Mouse (Mus musculus) midbrain, embryonic 13.5 days (tissue): ENCODE measurements around the gene Mks1. TPM values are rescaled to one million over a fixed set of nuclear protein-coding genes. Genes with fewer than 3 reads are reported as not detected.

Experiments used
- ATAC-seq: fragments of 200-750 bp; cut with Nextera tagmentation; 2 replicates; pipeline ENCODE4 v1.8.0; 2017; ENCODE audit warnings: mild to moderate bottlenecking, moderate TSS enrichment, moderate library complexity
- H3K27ac ChIP-seq: fragments of 300-500 bp; sonication (generic); 2 replicates; pipeline ENCODE4 v1.5.1; 2015; ENCODE audit warnings: inconsistent platforms, mild to moderate bottlenecking, moderate library complexity
- H3K27me3 ChIP-seq: fragments of 300-500 bp; sonication (generic); 2 replicates; pipeline ENCODE4 v1.6.1; 2015; ENCODE audit warnings: mild to moderate bottlenecking, inconsistent platforms
- H3K36me3 ChIP-seq: fragments of 300-500 bp; sonication (generic); 2 replicates; pipeline ENCODE4 v1.6.1; 2015; ENCODE audit warnings: mild to moderate bottlenecking, inconsistent platforms
- H3K4me1 ChIP-seq: fragments of 300-500 bp; sonication (generic); replicated peaks from 2 replicates; pipeline ENCODE4 v1.6.1; 2015; ENCODE audit warnings: inconsistent platforms
- H3K4me2 ChIP-seq: fragments of 300-500 bp; sonication (generic); replicated peaks from 2 replicates; pipeline ENCODE4 v1.6.1; 2015; ENCODE audit warnings: moderate library complexity, mild to moderate bottlenecking, inconsistent platforms
- H3K4me3 ChIP-seq: fragments of 300-500 bp; sonication (generic); replicated peaks from 2 replicates; pipeline ENCODE4 v1.5.1; 2015; ENCODE audit warnings: mild to moderate bottlenecking, inconsistent platforms
- H3K9ac ChIP-seq: fragments of 300-500 bp; sonication (generic); replicated peaks from 2 replicates; pipeline ENCODE4 v1.6.1; 2015; ENCODE audit warnings: mild to moderate bottlenecking, inconsistent platforms
- H3K9me3 ChIP-seq: fragments of 300-500 bp; sonication (generic); 2 replicates; pipeline ENCODE4 v1.6.1; 2016; ENCODE audit warnings: mild to moderate bottlenecking, inconsistent platforms
- WGBS: fragments of 180-500 bp; shearing (Covaris S2); methylation state at CpG from one replicate; pipeline ENCODE4 v1.1.7; 2015; 5-methylcytosine and 5-hydroxymethylcytosine counted together
- polyA plus RNA-seq: library from polyadenylated mRNA; unstranded; fragments of >200 nt; fragmentation: Nextera tagmentation; extraction: Ambion mirVana; gene quantifications from 2 replicates; pipeline ENCODE4 v1.2.1, GENCODE M21; 2015

Mks1 gene
- polyA plus RNA-seq, 1 experiment from 2014 or later, result 15.8 TPM

DNA sequence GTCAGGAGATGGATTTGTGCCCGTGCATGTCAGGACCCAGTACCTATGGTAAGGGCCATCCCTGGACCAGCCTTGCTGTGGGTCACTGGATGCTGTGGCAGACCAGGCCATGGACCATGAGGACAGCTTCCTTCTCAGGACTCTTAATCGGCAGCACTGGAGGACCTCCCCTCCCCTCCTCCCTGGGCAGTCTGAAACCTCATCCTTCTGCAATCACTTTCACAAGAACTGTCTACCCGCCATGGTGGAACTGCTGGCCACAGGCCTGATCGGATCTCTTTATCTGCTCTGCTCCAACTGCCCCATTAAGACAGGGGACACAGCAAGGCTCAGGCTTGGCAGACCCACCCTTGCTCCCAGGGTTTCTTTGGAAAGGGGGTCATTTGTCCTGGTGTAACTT lies 28.7 kb downstream of the Mks1 start:
- no peaks in the 10 kb centered on the region for H3K36me3 ChIP-seq
- no peak for ATAC-seq
- H3K4me1 ChIP-seq, result no peaks in the 10 kb centered on the region
- no peaks in the 10 kb centered on the region for H3K9me3 ChIP-seq
- 0 out of 2 replicates have a peak, but pooled peaks cover 6% of the 10 kb centered on the region for H3K27me3 ChIP-seq
- no peak overlapping the region for H3K4me3 ChIP-seq
- 78% methylated on average over 4 of the region's 4 CpGs for WGBS
- no peak overlapping the region for H3K9ac ChIP-seq
- H3K4me2 ChIP-seq, result no peak overlapping the region
- no peak overlapping the region for H3K27ac ChIP-seq

DNA sequence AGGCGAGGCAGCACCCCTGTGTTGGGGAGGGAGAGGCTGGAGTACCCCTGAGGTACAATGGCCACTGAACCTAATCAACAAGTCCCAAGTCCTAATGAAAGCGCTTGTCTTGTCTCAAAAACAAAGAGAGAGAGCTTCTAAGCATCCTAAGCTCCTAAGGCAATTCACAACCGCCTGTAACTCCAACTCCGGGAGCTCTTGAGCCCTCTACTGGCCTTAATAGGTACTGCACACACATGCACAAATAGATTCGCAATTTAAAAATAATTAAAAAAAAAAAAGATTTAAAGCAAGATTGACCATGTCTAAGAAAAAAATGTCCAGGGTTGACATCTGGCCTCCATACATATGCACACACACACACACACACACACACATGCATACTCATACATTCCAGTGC lies 30.5 kb downstream of the Mks1 start:
- Histone ChIP-seq H3K4me3 (no peak overlapping the region), H3K27me3 (0 out of 2 replicates have a peak, but pooled peaks cover 6% of the 10 kb centered on the region), H3K4me2 (no peak overlapping the region), H3K4me1 (no peaks in the 10 kb centered on the region), H3K9ac (no peak overlapping the region), H3K27ac (no peak overlapping the region), H3K36me3 (no peaks in the 10 kb centered on the region), H3K9me3 (no peaks in the 10 kb centered on the region)
- WGBS, result 40% methylated on average over 5 of the region's 5 CpGs
- no peak for ATAC-seq

DNA sequence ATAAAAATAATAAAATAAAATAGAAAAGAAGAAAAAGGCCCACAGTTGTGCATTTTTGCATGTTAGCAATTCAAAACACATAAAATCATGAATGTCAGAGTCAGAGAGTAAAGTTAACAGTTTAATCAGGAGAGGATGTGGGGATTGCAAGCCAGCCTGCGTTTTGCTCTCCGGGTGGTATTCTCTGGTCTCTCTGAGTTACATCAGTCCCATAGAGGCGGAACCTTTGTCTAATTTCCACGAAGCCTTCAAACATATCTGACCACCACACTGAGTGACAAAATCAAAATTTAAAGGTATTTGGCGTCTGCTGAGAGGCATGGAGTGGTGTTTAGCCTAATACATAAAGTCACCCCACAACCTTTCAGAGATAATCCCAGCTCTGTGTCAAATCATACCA lies 31.8 kb downstream of the Mks1 start:
- Histone ChIP-seq H3K9me3 (no peaks in the 10 kb centered on the region), H3K27ac (no peak overlapping the region), H3K4me2 (no peak overlapping the region), H3K9ac (no peak overlapping the region), H3K4me3 (no peak overlapping the region), H3K4me1 (no peaks in the 10 kb centered on the region), H3K27me3 (0 out of 2 replicates have a peak, but pooled peaks cover 6% of the 10 kb centered on the region), H3K36me3 (no peaks in the 10 kb centered on the region)
- WGBS, result 82% methylated on average over 5 of the region's 5 CpGs
- ATAC-seq, result no peak

DNA sequence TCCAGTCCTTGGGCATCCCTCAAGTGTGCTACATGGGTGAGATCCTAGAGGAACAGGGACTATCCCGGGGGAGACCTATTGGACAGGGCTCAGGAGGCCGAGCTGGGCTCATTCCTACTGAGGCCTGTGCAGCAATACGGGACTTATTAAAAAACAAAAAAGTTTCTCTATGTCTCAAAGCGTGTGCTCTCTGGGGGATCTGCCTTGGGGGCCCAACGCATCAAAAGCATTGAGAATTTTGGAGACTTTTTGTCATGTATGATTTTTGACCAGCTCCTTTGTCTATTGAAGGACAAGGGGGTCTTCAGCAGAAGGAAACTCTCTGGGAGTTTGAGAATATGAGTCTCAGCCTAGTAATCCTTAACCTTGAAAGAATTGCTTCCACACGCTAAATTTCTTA lies 39.2 kb downstream of the Mks1 start, which contains the start of gene Olfr462:
Gene Olfr462 (minus strand): TSS at position 101 of the 400 bp plus-strand sequence.
- no peaks in the 10 kb centered on the region for H3K27me3 ChIP-seq
- 93% methylated on average over 6 of the region's 6 CpGs for WGBS
- ATAC-seq, result no peak

DNA sequence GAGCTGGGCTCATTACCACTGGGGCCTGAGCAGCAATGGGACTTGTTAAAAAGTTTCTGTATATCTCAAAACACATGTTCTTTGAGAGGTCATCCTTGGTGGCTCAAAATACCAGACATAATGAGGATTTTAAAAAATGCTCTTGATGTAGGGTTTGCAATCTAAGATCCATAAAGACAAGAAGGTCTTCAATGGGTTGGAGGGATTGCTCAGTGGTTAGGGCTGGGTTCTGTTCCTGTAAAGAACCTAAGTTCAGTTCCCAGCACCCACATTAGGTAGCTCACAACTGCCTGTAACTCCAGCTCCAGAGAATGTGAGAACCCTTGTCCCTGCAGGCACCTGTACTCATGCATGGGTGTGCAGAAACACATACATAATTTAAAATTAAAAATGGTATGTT lies 44.3 kb downstream of the Mks1 start, which contains the start of gene Olfr463:
Gene Olfr463 (minus strand): TSS at position 101 of the 400 bp plus-strand sequence.
- H3K4me1 ChIP-seq, result no peaks in the 10 kb centered on the region
- no peak for ATAC-seq
- no peak within 1 kb of the TSS for H3K4me2 ChIP-seq
- H3K36me3 ChIP-seq, result no peaks in the 10 kb centered on the region
- H3K9ac ChIP-seq, result no peak within 1 kb of the TSS
- H3K4me3 ChIP-seq, result no peak within 1 kb of the TSS
- no peak within 1 kb of the TSS for H3K27ac ChIP-seq
- H3K27me3 ChIP-seq, result 0 out of 2 replicates have a peak, but pooled peaks cover 3% of the 10 kb centered on the region
- no peaks in the 10 kb centered on the region for H3K9me3 ChIP-seq

More for the DNA sequence above, 39.2 kb downstream of the Mks1 start, which contains the start of gene Olfr462:
- H3K4me2 ChIP-seq, result no peak within 1 kb of the TSS
- no peak within 1 kb of the TSS for H3K27ac ChIP-seq
- no peaks in the 10 kb centered on the region for H3K36me3 ChIP-seq
- no peak within 1 kb of the TSS for H3K9ac ChIP-seq
- H3K4me3 ChIP-seq, result no peak within 1 kb of the TSS
- H3K9me3 ChIP-seq, result no peaks in the 10 kb centered on the region
- H3K4me1 ChIP-seq, result no peaks in the 10 kb centered on the region

DNA sequence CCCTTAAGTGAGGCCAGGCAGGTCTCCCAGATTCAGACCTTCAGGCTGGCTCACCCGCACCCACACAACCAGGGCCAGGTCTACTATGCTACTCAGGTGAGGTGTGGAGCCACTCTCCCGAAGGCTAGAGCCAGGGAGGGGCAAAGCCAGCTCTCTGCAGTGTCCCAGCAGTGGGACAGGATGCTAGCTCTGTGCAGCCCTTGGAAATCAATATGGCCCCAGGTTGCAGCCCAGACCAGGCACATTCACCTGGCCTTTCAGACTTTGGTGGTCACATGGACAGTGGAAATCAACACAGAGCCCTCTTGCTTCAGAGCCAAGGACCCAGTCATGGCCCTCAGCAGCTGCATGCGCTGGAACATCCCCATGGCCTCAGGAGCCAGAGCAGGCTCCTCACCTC lies 51.3 kb downstream of the Mks1 start:
- no peak overlapping the region for H3K4me2 ChIP-seq
- no peaks in the 10 kb centered on the region for H3K36me3 ChIP-seq
- H3K9ac ChIP-seq, result no peak overlapping the region
- 84% methylated on average over 3 of the region's 3 CpGs for WGBS
- no peak overlapping the region for H3K4me3 ChIP-seq
- no peak overlapping the region for H3K27ac ChIP-seq
- no peaks in the 10 kb centered on the region for H3K4me1 ChIP-seq
- H3K27me3 ChIP-seq, result no peaks in the 10 kb centered on the region
- ATAC-seq, result no peak
- no peaks in the 10 kb centered on the region for H3K9me3 ChIP-seq

Other genes starting within 250 kb of the Mks1 start
- 0.37 and 0.40 TPM in 2 replicates for gene Hsf5, start 236.1 kb upstream of the Mks1 start, polyA plus RNA-seq
- gene Rnf43, start 190.5 kb upstream of the Mks1 start, polyA plus RNA-seq, result 0.67 and 0.92 TPM in 2 replicates
- 165 and 177 TPM in 2 replicates for gene Supt4a, start 115.7 kb upstream of the Mks1 start, polyA plus RNA-seq
- 41.1 and 48.7 TPM in 2 replicates for gene Tspoap1, start 92.7 kb upstream of the Mks1 start, polyA plus RNA-seq
- gene Mpo, start 59.6 kb upstream of the Mks1 start, polyA plus RNA-seq, result 0.31 and 0.41 TPM in 2 replicates
- 0.49 and 0.54 TPM in 2 replicates for gene Lpo, start 24.9 kb upstream of the Mks1 start, polyA plus RNA-seq
- 0.10 and 0.16 TPM in 2 replicates for gene Epx, start 22.3 kb downstream of the Mks1 start, polyA plus RNA-seq
- not detected in 2 replicates for gene Olfr462, start 39.1 kb downstream of the Mks1 start, polyA plus RNA-seq
- not detected in 2 replicates for gene Olfr463, start 44.2 kb downstream of the Mks1 start, polyA plus RNA-seq
- not detected in 2 replicates for gene Olfr464, start 67.8 kb downstream of the Mks1 start, polyA plus RNA-seq
- gene Dynll2, start 134.3 kb downstream of the Mks1 start, polyA plus RNA-seq, result 43.3 and 52.5 TPM in 2 replicates
- 313 and 341 TPM in 2 replicates for gene Srsf1, start 194.2 kb downstream of the Mks1 start, polyA plus RNA-seq
- gene Vezf1, start 215.1 kb downstream of the Mks1 start, polyA plus RNA-seq, result 67.2 and 70.1 TPM in 2 replicates
- 40.6 and 46.1 TPM in 2 replicates for gene Cuedc1, start 244.8 kb downstream of the Mks1 start, polyA plus RNA-seq